Mouse (Mus musculus): ENCODE measurements around the gene Pdhb.
"Not testable (repeated sequence)": the region's sequence is repeated elsewhere in the genome, so short reads cannot be mapped to it uniquely, and the experiment has no call there.

The Pdhb gene

GRCm38 (mm10) chr14:8134234-8134633, 38.6 kb downstream of the Pdhb start:
- DNase-seq (ENCODE audit: low spot score in 2 of 2) = no peak

- DNase-seq (ENCODE audit: low spot score in 2 of 2) = no peak
Measured at GRCm38 (mm10) chr14:8132789-8133188, 40.0 kb downstream of the Pdhb start.

- no peak for DNase-seq (ENCODE audit: low spot score in 2 of 2)
Measured at GRCm38 (mm10) chr14:8127971-8128370, 44.9 kb downstream of the Pdhb start.

GRCm38 (mm10) chr14:8124046-8124881, 48.6 kb downstream of the Pdhb start:
- no peak for DNase-seq (ENCODE audit: low spot score in 2 of 2)

- not testable (repeated sequence) for DNase-seq (ENCODE audit: low spot score in 2 of 2)
Measured at GRCm38 (mm10) chr14:8123611-8124010, 49.2 kb downstream of the Pdhb start.

GRCm38 (mm10) chr14:8123141-8123540, 49.7 kb downstream of the Pdhb start:
- no peak for DNase-seq (ENCODE audit: low spot score in 2 of 2)

- DNase-seq (ENCODE audit: low spot score in 2 of 2) = no peak
Measured at GRCm38 (mm10) chr14:8119904-8120303, 52.9 kb downstream of the Pdhb start.

- DNase-seq (ENCODE audit: low spot score in 2 of 2) = no peak
Measured at GRCm38 (mm10) chr14:8119454-8119853, 53.4 kb downstream of the Pdhb start.

GRCm38 (mm10) chr14:8117371-8117770, 55.5 kb downstream of the Pdhb start:
- no peak for DNase-seq (ENCODE audit: low spot score in 2 of 2)

Measured in urinary bladder, postnatal 4 days (tissue).